In the genomic region with DNA sequence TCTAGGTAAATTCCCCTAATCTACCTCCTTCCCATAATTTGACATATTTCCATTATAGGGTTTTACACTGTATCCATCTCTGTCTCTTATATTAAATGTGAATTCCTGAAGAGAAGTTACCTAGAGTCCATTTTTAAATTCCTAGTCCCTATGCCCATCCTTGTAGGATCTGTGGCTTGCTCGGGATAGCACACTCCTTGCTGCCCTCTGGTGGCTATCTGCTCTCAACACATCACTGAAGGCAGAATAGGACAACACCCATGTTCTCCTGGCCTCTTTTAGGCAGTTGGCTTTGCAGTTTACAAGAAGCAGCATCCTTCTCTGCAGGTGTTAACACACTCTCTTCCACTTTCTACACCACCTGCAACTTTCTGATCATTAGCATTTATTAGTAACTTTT, we compare ENCODE assay signal across 8 mouse cellular contexts. TPM values are rescaled to one million over a fixed set of nuclear protein-coding genes. Genes with fewer than 3 reads are reported as not detected.
A peak's percentile ranks its signal among the peaks of the same experiment; 100 is the strongest.
DNase-seq lines count a peak whose midpoint lies in the region; ATAC-seq and TF ChIP-seq lines count a peak whose summit lies in the region.

No protein-coding gene starts in this region.

- intact Hi-C loops in left cerebral cortex, postnatal 10 days (cut with DNase I), result loop anchor here (2.0 kb wide), 1 partner anchor 760 kb away; no protein-coding TSS in a partner anchor
- intact Hi-C loops in left cerebral cortex, postnatal 36 days (cut with DNase I), result loop anchor here (5.0 kb wide), 1 partner anchor 761 kb away; no protein-coding TSS in a partner anchor

- H3K27me3 ChIP-seq in embryonic facial prominence, embryonic 11.5 days (ENCODE audit: control insufficient read depth, insufficient read depth, low read length), result no peaks in the 10 kb centered on the region
- no peaks in the 10 kb centered on the region for H3K27me3 ChIP-seq in intestine, embryonic 16.5 days (replicated peaks; ENCODE audit: control insufficient read depth, insufficient read depth, low read length)

- 4% methylated on average over 1 of the region's 1 CpGs for WGBS in embryonic facial prominence, embryonic 11.5 days
- 0% methylated on average over 1 of the region's 1 CpGs for WGBS in intestine, embryonic 16.5 days

- no peaks in the 10 kb centered on the region for H3K9me3 ChIP-seq in ES-E14 (ENCODE audit: control insufficient read depth, insufficient read depth, low read depth, low read length)
- H3K9me3 ChIP-seq in embryonic facial prominence, embryonic 11.5 days (replicated peaks; ENCODE audit: control insufficient read depth, low read length), result no peaks in the 10 kb centered on the region
- no peaks in the 10 kb centered on the region for H3K9me3 ChIP-seq in intestine, embryonic 16.5 days (ENCODE audit: control insufficient read depth, low read length)

- peaks cover 2 to 3% of the 10 kb centered on the region in 2 experiments; a peak in 1 of 4 replicates for H3K4me1 ChIP-seq in ES-E14 (ENCODE audit: control insufficient read depth in 2 of 2, insufficient read depth in 2 of 2, low read length in 2 of 2, poor library complexity in 1 of 2)
- no peaks in the 10 kb centered on the region; the same call in 1 of the 2 replicates for H3K4me1 ChIP-seq in embryonic facial prominence, embryonic 11.5 days (ENCODE audit: control insufficient read depth, insufficient read depth, low read length)
- H3K4me1 ChIP-seq in intestine, embryonic 16.5 days (ENCODE audit: control insufficient read depth, insufficient read depth, low read length), result peaks cover 6% of the 10 kb centered on the region; the same call in 1 of the 2 replicates

- H3K4me3 ChIP-seq in ES-E14 (ENCODE audit: insufficient read depth in 1 of 2, low read depth in 1 of 2, low read length in 2 of 2, poor library complexity in 1 of 2, severe bottlenecking in 1 of 2), result no peak overlapping the region
- no peak overlapping the region for H3K4me3 ChIP-seq in embryonic facial prominence, embryonic 11.5 days (ENCODE audit: low read depth, low read length)
- H3K4me3 ChIP-seq in intestine, embryonic 16.5 days (ENCODE audit: low read length), result no peak overlapping the region

- no peak overlapping the region for H3K27ac ChIP-seq in ES-E14 (ENCODE audit: insufficient read depth, low read depth, low read length, poor library complexity, severe bottlenecking)
- no peak overlapping the region for H3K27ac ChIP-seq in embryonic facial prominence, embryonic 11.5 days (replicated peaks; ENCODE audit: low read depth, low read length)
- H3K27ac ChIP-seq in intestine, embryonic 16.5 days (ENCODE audit: low read length), result no peak overlapping the region

- ATAC-seq in embryonic facial prominence, embryonic 11.5 days (replicated peaks; ENCODE audit: insufficient number of reproducible peaks, low FRiP score, low TSS enrichment, low read depth), result no peak
- no peak for ATAC-seq in intestine, embryonic 16.5 days

- H3K36me3 ChIP-seq in ES-E14 (ENCODE audit: control insufficient read depth, insufficient read depth, low read length, poor library complexity, severe bottlenecking), result no peaks in the 10 kb centered on the region
- H3K36me3 ChIP-seq in embryonic facial prominence, embryonic 11.5 days (replicated peaks; ENCODE audit: control insufficient read depth, insufficient read depth, low read depth, low read length), result no peaks in the 10 kb centered on the region
- no peaks in the 10 kb centered on the region for H3K36me3 ChIP-seq in intestine, embryonic 16.5 days (ENCODE audit: control insufficient read depth, insufficient read depth, low read length)

- peak; percentile 45 to 60 for DNase-seq in left cerebral cortex, postnatal 10 days (ENCODE audit: extremely low spot score in 1 of 2, low spot score in 2 of 2)
- DNase-seq in left cerebral cortex, postnatal 36 days (ENCODE audit: low spot score in 2 of 2), result no peak
- DNase-seq in ES-E14 (ENCODE audit: low read depth, low spot score), result peak; percentile 46
- peak; percentile 44 for DNase-seq in adrenal gland, postnatal 25 days
- peak; percentile 68 for DNase-seq in embryonic facial prominence, embryonic 11.5 days (ENCODE audit: low spot score)
- DNase-seq in kidney, postnatal 4 days, result peak; percentile 68 to 73
- DNase-seq in retina, postnatal 1 day, result peak; percentile 71

- no peak overlapping the region for H3K4me2 ChIP-seq in embryonic facial prominence, embryonic 11.5 days (ENCODE audit: low read depth, low read length)
- H3K4me2 ChIP-seq in intestine, embryonic 16.5 days (ENCODE audit: low read depth, low read length), result no peak overlapping the region

- in situ Hi-C loops in ES-E14 (cut with MboI; ENCODE audit: low sequenced_read_pairs in 2 of 2, unreplicated experiment in 2 of 2), result loop anchor here in 1 of 2 experiments (25.0 kb wide), 1 partner anchor 761 kb away; no protein-coding TSS in a partner anchor

- H3K9ac ChIP-seq in ES-E14 (ENCODE audit: insufficient read depth, low read depth, low read length, poor library complexity, severe bottlenecking), result no peak overlapping the region
- no peak overlapping the region for H3K9ac ChIP-seq in embryonic facial prominence, embryonic 11.5 days (replicated peaks; ENCODE audit: low read length)
- H3K9ac ChIP-seq in intestine, embryonic 16.5 days (ENCODE audit: low read depth, low read length), result no peak overlapping the region

TF ChIP-seq in ES-E14, 5 proteins besides CTCF, POLR2A, EP300 and RAD21:
- TF ChIP-seq MAFK (IDR thresholded peaks at IDR 0.05; ENCODE audit: insufficient read depth, low read depth, low read length) (no peak), CHD2 (IDR thresholded peaks at IDR 0.05; ENCODE audit: low read depth, low read length) (no peak), HCFC1 (IDR thresholded peaks at IDR 0.05; ENCODE audit: borderline replicate concordance, insufficient read depth, low read length) (no peak), ZC3H11A (IDR thresholded peaks at IDR 0.05; ENCODE audit: borderline replicate concordance, low read depth, low read length) (no peak; the same call in 1 of the 2 replicates), ZNF384 (IDR thresholded peaks at IDR 0.05; ENCODE audit: low read depth, low read length) (no peak)

RNA-seq across cellular contexts. Expression of gene Snx19, which starts 4.0 kb away (rescaled TPM):
- 10 to 100 TPM; 36.9 to 37.5 TPM for total RNA-seq in left cerebral cortex, postnatal 10 days (2021)
- total RNA-seq in left cerebral cortex, postnatal 36 days (2021), result 10 to 100 TPM; 43.9 to 45.7 TPM
- total RNA-seq in ES-E14 (2012; rRNA removed), result 14.1 and 16.3 TPM in 2 replicates
- 29.1 and 36.3 TPM in 2 replicates for total RNA-seq in adrenal gland, postnatal 25 days (2021)
- 22.6 and 22.8 TPM in 2 replicates for polyA plus RNA-seq in embryonic facial prominence, embryonic 11.5 days (2014; fragmentation: Nextera tagmentation; extraction: Ambion mirVana)
- polyA plus RNA-seq in intestine, embryonic 16.5 days (2015; fragmentation: Nextera tagmentation; extraction: Ambion mirVana), result 14.4 and 14.6 TPM in 2 replicates

Comparison
In these comparisons a context has a peak if more than half of its experiments do, and no peak if none do; other contexts are left out.
1. DNase-seq: peak in left cerebral cortex, postnatal 10 days (2 of 2), ES-E14 (single experiment), adrenal gland, postnatal 25 days (single experiment), embryonic facial prominence, embryonic 11.5 days (single experiment), kidney, postnatal 4 days (2 of 2) and retina, postnatal 1 day (single experiment); none in left cerebral cortex, postnatal 36 days (0 of 2).